Mouse (Mus musculus) hindbrain, embryonic 14.5 days (tissue): ENCODE measurements at regions not wholly inside any gene's neighbourhood (a gene's known extent, or its start where the extent isn't known, plus 50 kb on each side); places are given as distances from the start of the nearest gene placed in this dataset.
"Not testable (repeated sequence)": the region's sequence is repeated elsewhere in the genome, so short reads cannot be mapped to it uniquely, and the experiment has no call there.

Experiments
- ATAC-seq: fragments of 200-750 bp; cut with Nextera tagmentation; 2 replicates; pipeline ENCODE4 v1.8.0; 2017; ENCODE audit warnings: moderate number of reproducible peaks, mild to moderate bottlenecking, moderate TSS enrichment, moderate library complexity; ENCODE audit not compliant: low FRiP score
- DNase-seq: peaks from one replicate; pipeline ENCODE4 v3.0.0-alpha.2; 2015; ENCODE audit warnings: low spot score
- H3K27ac ChIP-seq: fragments of 300-500 bp; sonication (generic); 2 replicates; pipeline ENCODE4 v1.5.1; 2014; ENCODE audit warnings: mild to moderate bottlenecking, moderate library complexity
- H3K27me3 ChIP-seq: fragments of 300-500 bp; sonication (generic); 2 replicates; pipeline ENCODE4 v1.6.1; 2014; ENCODE audit warnings: mild to moderate bottlenecking, low read length, mixed read lengths; ENCODE audit not compliant: control insufficient read depth, insufficient read depth
- H3K36me3 ChIP-seq: fragments of 300-500 bp; sonication (generic); replicated peaks from 2 replicates; pipeline ENCODE4 v1.6.1; 2014; ENCODE audit not compliant: control insufficient read depth, insufficient read depth
- H3K4me1 ChIP-seq: fragments of 300-500 bp; sonication (generic); replicated peaks from 2 replicates; pipeline ENCODE4 v1.6.1; 2014; ENCODE audit warnings: antibody characterized with exemption, low read length, mixed read lengths; ENCODE audit not compliant: control insufficient read depth, insufficient read depth
- H3K4me2 ChIP-seq: fragments of 300-500 bp; sonication (generic); replicated peaks from 2 replicates; pipeline ENCODE4 v1.6.1; 2014; ENCODE audit warnings: mild to moderate bottlenecking, moderate library complexity
- H3K4me3 ChIP-seq: fragments of 300-500 bp; sonication (generic); replicated peaks from 2 replicates; pipeline ENCODE4 v1.5.1; 2014; ENCODE audit warnings: mild to moderate bottlenecking, low read length
- H3K9ac ChIP-seq: fragments of 300-500 bp; sonication (generic); 2 replicates; pipeline ENCODE4 v1.6.1; 2014
- H3K9me3 ChIP-seq: fragments of 300-500 bp; sonication (generic); 2 replicates; pipeline ENCODE4 v1.6.1; 2016; ENCODE audit warnings: low read length; ENCODE audit not compliant: control insufficient read depth
- WGBS: fragments of 180-500 bp; shearing (Covaris S2); extraction: QIAGEN DNeasy Blood & Tissue Kit; methylation state at CpG from one replicate; pipeline ENCODE4 v1.1.7; 2014; 5-methylcytosine and 5-hydroxymethylcytosine counted together

DNA sequence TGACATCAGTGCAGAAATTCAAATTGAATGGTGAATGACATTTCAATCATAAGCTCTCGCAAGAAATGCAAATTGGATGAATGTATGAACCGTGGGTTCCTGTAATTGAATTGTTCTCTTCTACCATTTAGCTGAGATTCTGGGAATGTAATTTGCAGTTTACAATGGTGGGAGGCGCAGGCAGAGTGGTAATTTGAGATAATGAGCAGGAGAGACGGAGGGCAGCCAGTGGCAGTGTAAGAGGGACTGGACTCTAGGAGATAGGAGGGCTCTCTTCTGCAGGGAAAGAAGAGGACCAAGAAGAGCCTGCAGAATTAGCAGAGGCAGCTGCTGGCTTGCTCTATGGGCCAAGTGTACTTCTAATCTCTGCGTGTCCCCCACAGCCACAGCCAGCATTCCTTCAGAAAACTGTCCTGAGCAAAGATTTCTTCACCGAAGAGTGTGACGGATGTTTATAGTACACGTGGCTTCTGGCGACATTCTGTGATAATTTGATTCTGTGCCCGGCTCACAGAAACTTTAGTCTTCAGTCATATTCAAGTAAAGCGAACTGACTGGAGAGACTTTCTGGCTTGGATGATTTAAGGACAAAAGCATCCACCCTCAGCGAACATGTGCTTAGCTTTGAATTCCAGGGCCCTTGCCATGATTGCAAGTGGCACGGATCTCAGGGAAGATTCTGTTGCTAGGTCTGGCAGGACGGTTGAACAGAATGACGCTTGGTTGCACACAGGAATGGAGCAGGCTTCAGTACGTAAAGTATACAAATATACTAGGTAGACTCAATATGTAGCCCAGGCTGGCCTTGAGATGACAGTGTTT is 116.9 kb upstream of the Smlr1 start:
- no peaks in the 10 kb centered on the region for H3K4me1 ChIP-seq
- no peaks in the 10 kb centered on the region for H3K9me3 ChIP-seq
- H3K4me2 ChIP-seq: no peak overlapping the region
- 0 out of 2 replicates have a peak overlapping the region, but pooled peaks have one; percentile 24 for H3K27ac ChIP-seq
- WGBS: 72% methylated on average over 16 of the region's 16 CpGs
- no peak overlapping the region for H3K4me3 ChIP-seq
- no peaks in the 10 kb centered on the region for H3K36me3 ChIP-seq
- H3K9ac ChIP-seq: no peak overlapping the region
- ATAC-seq (0 out of 2 replicates have a peak, but pooled peaks have one; percentile 37), DNase-seq (no peak)
- H3K27me3 ChIP-seq: no peaks in the 10 kb centered on the region

DNA sequence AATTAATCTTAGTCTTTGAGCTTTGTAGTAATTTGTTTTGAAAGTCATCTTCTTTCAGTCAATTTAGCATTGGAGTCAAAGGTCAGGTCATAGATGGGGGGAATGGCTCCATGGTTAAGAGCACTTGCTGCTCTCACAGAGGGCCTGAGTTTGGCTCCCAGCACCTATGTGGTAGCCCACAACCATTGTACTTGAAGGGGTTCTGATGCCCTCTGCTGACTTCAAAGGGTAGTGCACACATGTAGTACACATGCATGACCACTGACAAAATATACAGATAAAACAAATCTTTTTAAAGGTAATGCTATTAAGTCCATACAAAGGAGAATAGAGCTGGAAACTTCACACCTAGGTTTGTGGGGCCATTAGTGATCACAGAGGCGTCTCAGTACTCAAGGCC is 111.7 kb upstream of the Smlr1 start:
- no peaks in the 10 kb centered on the region for H3K4me1 ChIP-seq
- H3K9me3 ChIP-seq: no peaks in the 10 kb centered on the region
- no peaks in the 10 kb centered on the region for H3K27me3 ChIP-seq
- WGBS: 89% methylated on average over 1 of the region's 1 CpGs
- H3K27ac ChIP-seq: no peak overlapping the region
- no peak overlapping the region for H3K4me3 ChIP-seq
- no peaks in the 10 kb centered on the region for H3K36me3 ChIP-seq
- DNase-seq (no peak), ATAC-seq (no peak)
- no peak overlapping the region for H3K4me2 ChIP-seq
- H3K9ac ChIP-seq: no peak overlapping the region

DNA sequence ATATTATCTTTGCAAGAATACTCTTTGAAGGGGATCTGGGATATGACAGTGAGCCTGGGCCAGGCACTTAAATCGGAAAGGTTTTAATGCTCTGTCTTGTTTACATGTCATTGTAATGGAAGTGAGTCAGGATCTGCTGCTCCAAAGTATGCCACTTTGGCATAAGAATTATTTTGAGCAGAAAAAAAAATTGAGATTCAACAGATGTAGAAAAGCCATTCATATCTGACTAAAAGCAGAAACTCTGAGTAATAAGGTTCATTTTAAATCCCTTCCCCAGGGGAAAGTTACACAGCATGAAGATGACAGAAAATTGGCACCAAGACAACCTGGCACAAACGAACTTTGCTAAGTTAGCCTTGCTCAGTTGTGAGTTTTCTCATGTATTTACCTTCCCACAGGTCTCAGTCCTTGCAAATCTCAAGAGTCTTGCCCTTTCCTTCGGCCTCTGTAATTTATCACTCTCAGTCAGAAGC is 107.5 kb upstream of the Smlr1 start:
- no peak overlapping the region for H3K27ac ChIP-seq
- H3K9me3 ChIP-seq: no peaks in the 10 kb centered on the region
- H3K4me2 ChIP-seq: no peak overlapping the region
- ATAC-seq (no peak), DNase-seq (no peak)
- no peak overlapping the region for H3K9ac ChIP-seq
- H3K4me3 ChIP-seq: no peak overlapping the region
- WGBS: 70% methylated on average over 3 of the region's 3 CpGs
- H3K36me3 ChIP-seq: no peaks in the 10 kb centered on the region
- no peaks in the 10 kb centered on the region for H3K4me1 ChIP-seq
- H3K27me3 ChIP-seq: no peaks in the 10 kb centered on the region

DNA sequence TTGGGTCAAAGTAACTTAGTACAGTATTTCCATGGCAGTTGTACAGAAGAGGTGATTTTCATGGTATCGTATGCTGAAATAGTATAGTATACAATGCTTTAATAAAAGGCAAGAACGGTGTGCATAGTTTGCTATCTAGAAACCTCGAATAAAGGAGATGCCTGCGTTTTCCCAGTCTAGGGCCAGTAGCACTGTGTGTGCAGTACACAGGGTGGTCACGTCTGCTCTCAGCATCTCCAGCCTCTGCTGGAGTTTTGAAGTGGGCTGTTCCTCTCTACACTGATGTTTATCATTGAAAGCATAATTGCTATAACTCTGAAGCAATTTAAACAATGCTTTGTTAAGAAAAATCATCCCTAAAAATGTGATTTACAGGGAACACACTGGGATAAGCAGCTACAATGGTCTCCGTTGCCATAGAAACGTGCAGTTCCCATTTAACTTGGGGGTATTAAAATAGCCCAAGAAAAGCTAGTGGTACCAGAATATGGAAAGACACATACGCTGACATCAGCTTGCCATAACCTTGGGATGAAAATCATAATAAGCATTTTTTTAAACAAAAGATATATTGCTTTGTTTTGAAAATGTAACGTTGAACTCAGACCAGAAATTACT is 106.1 kb upstream of the Smlr1 start:
- ATAC-seq (no peak), DNase-seq (no peak)
- no peaks in the 10 kb centered on the region for H3K36me3 ChIP-seq
- H3K4me3 ChIP-seq: no peak overlapping the region
- no peaks in the 10 kb centered on the region for H3K4me1 ChIP-seq
- no peaks in the 10 kb centered on the region for H3K27me3 ChIP-seq
- no peak overlapping the region for H3K4me2 ChIP-seq
- H3K27ac ChIP-seq: no peak overlapping the region
- no peaks in the 10 kb centered on the region for H3K9me3 ChIP-seq
- WGBS: 85% methylated on average over 9 of the region's 9 CpGs
- H3K9ac ChIP-seq: no peak overlapping the region

DNA sequence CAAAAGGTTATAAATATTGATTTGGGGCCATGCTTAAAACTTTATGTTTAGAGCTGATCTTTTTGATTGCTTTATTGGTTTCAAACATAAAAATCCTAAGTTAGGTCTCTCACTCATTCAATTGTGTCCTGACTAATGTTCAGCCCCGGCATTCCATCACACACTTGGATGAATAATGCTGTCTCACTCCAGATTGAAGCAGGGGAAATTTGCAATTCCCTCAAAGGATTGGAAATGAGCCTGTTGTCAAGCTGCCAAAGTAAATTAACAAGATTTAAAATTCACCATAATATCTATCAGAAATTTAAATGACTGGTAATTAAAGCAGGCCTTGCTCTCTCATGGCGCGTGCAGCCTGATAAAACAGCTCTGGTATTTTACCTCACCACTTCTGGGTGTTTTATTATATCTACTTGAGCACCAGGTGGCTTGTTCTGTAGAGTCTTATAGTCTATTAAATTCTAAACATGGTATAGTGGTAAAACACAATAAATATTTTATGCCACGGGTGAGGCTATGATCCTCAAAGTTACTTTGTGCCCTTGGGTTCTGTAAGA is 97.1 kb upstream of the Smlr1 start:
- Histone ChIP-seq H3K4me3 (no peak overlapping the region), H3K27me3 (no peaks in the 10 kb centered on the region), H3K4me2 (no peak overlapping the region), H3K9ac (no peak overlapping the region), H3K36me3 (no peaks in the 10 kb centered on the region), H3K9me3 (no peaks in the 10 kb centered on the region), H3K27ac (no peak overlapping the region), H3K4me1 (no peaks in the 10 kb centered on the region)
- peak; percentile 51 for DNase-seq
- peak; percentile 62 for ATAC-seq
- WGBS: 48% methylated on average over 4 of the region's 4 CpGs

DNA sequence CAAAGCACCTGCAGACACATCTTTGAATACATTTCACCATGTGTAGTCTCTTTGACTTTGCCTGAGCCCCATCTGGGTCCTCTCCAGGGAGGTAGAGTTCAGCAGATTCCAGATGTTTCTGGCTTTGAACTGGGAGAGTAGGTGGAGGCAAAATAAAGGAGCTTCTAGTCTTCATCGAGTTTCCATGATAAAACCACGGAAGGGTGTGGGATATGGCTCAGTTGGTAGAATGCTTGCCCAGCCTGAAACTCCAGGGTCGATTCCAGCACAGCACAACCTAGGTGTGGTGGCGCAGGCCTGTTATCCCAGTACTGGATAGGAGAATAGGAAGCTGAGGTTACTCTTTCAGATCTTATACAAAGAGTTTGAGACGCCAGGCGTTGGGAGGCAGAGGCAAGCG is 96.2 kb upstream of the Smlr1 start:
- Histone ChIP-seq H3K9me3 (no peaks in the 10 kb centered on the region), H3K4me3 (no peak overlapping the region), H3K36me3 (no peaks in the 10 kb centered on the region), H3K27me3 (no peaks in the 10 kb centered on the region), H3K9ac (no peak overlapping the region), H3K4me1 (no peaks in the 10 kb centered on the region), H3K27ac (no peak overlapping the region), H3K4me2 (no peak overlapping the region)
- no peak for DNase-seq
- 97% methylated on average over 7 of the region's 7 CpGs for WGBS
- ATAC-seq: no peak

DNA sequence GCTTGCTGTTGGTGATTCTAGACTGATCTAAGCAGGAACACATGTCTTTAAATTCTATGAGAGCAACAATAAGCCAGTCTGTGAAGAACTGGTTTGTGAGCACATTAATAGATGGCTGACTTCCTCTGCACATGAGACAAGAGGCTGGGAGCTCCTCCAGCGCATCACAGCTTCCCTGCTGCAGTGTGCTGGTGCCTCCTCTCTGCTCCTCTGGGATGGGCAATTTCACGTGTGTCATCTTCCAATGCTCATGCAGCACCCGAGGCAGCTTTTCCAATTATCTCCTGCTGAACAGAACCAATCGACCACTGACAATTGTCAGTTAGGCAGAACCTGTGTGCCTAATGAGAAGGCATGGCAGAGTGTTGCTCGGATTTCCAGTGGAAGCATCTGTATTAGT is 86.5 kb upstream of the Smlr1 start:
- ATAC-seq (peak; percentile 77), DNase-seq (peak; percentile 33)
- Histone ChIP-seq H3K4me1 (peaks cover 8% of the 10 kb centered on the region), H3K27me3 (no peaks in the 10 kb centered on the region), H3K9me3 (no peaks in the 10 kb centered on the region), H3K4me3 (no peak overlapping the region), H3K9ac (no peak overlapping the region), H3K27ac (peak overlapping the region; percentile 48; the same call in 1 of the 2 replicates), H3K36me3 (no peaks in the 10 kb centered on the region), H3K4me2 (no peak overlapping the region)
- 47% methylated on average over 5 of the region's 5 CpGs for WGBS

DNA sequence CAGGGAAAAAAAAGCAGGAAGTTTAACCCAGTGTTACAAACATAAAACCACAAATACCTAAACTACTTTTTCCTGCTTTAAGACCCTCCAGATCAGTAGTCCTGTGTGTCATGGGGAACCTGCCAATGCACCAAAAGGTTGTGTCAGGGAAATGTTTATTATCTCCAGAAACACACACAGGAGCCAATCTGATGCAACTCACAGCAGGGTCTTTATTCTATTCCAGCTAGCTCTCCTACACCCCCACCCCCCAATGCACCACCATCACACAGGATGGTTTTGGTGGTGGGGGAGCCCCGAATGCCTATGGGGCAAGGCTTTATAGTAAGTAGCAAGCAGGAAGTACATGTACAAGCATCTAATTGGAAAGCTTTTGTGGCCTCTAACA is 85.7 kb upstream of the Smlr1 start:
- not testable (repeated sequence) for DNase-seq
- WGBS: 50% methylated on average over 1 of the region's 1 CpGs

More for the DNA sequence above, 85.7 kb upstream of the Smlr1 start:
- H3K27me3 ChIP-seq, H3K36me3 ChIP-seq, H3K4me1 ChIP-seq, H3K4me2 ChIP-seq, H3K9ac ChIP-seq, H3K9me3 ChIP-seq, H3K4me3 ChIP-seq: not testable (repeated sequence)
- ATAC-seq: peak; percentile 43; the same call in 1 of the 2 replicates
- peak overlapping the region; percentile 4; the same call in 1 of the 2 replicates for H3K27ac ChIP-seq
